Mouse (Mus musculus) heart, embryonic 11.5 days (tissue): Measurements from ENCODE around the gene Stk24. TPM values are rescaled to one million over a fixed set of nuclear protein-coding genes. Genes with fewer than 3 reads are reported as not detected.

Source experiments
- ATAC-seq: fragments of 200-750 bp; cut with Nextera tagmentation; replicated peaks from 2 replicates; pipeline ENCODE4 v1.8.0; 2017; ENCODE audit warnings: moderate library complexity; ENCODE audit not compliant: insufficient number of reproducible peaks, low FRiP score, low TSS enrichment
- H3K27ac ChIP-seq: fragments of 300-500 bp; sonication (generic); 2 replicates; pipeline ENCODE4 v1.5.1; 2014; ENCODE audit warnings: mild to moderate bottlenecking, low read depth, low read length
- H3K27me3 ChIP-seq: fragments of 300-500 bp; sonication (generic); 2 replicates; pipeline ENCODE4 v1.6.1; 2014; ENCODE audit warnings: mild to moderate bottlenecking, low read length, mixed read lengths; ENCODE audit not compliant: control insufficient read depth, insufficient read depth
- H3K36me3 ChIP-seq: fragments of 300-500 bp; sonication (generic); 2 replicates; pipeline ENCODE4 v1.6.1; 2014; ENCODE audit warnings: mild to moderate bottlenecking, low read length, moderate library complexity, mixed read lengths; ENCODE audit not compliant: control insufficient read depth, insufficient read depth
- H3K4me1 ChIP-seq: fragments of 300-500 bp; sonication (generic); 2 replicates; pipeline ENCODE4 v1.6.1; 2014; ENCODE audit warnings: low read length; ENCODE audit not compliant: control insufficient read depth, insufficient read depth
- H3K4me2 ChIP-seq: fragments of 300-500 bp; sonication (generic); 2 replicates; pipeline ENCODE4 v1.6.1; 2014; ENCODE audit warnings: mild to moderate bottlenecking, moderate library complexity
- H3K4me3 ChIP-seq: fragments of 300-500 bp; sonication (generic); 2 replicates; pipeline ENCODE4 v1.5.1; 2014; ENCODE audit warnings: low read depth, low read length
- H3K9ac ChIP-seq: fragments of 300-500 bp; sonication (generic); 2 replicates; pipeline ENCODE4 v1.6.1; 2014; ENCODE audit warnings: mild to moderate bottlenecking, low read depth, low read length, moderate library complexity
- H3K9me3 ChIP-seq: fragments of 300-500 bp; sonication (generic); replicated peaks from 2 replicates; pipeline ENCODE4 v1.6.1; 2016; ENCODE audit warnings: low read length; ENCODE audit not compliant: control insufficient read depth
- WGBS: fragments of 180-500 bp; shearing (Covaris S2); extraction: QIAGEN DNeasy Blood & Tissue Kit; methylation state at CpG from one replicate; pipeline ENCODE4 v1.1.7; 2014; ENCODE audit not compliant: insufficient replicate concordance; 5-methylcytosine and 5-hydroxymethylcytosine counted together
- polyA plus RNA-seq: library from polyadenylated mRNA; unstranded; fragments of >200 nt; fragmentation: Nextera tagmentation; extraction: Ambion mirVana; gene quantifications from 2 replicates; pipeline ENCODE4 v1.2.1, GENCODE M21; 2014

Gene Stk24
- polyA plus RNA-seq, result 37.7 and 38.1 TPM in 2 replicates

GRCm38 (mm10) chr14:121379827-121380145, at the start of gene Stk24:
TSS of gene Stk24 (minus strand) at chr14:121380011.
- Histone ChIP-seq H3K36me3 (no peaks in the 10 kb centered on the region), H3K27ac (peak within 1 kb of the TSS; percentile 94), H3K4me3 (peak within 1 kb of the TSS; percentile 99), H3K4me1 (peaks cover 28% of the 10 kb centered on the region), H3K27me3 (no peaks in the 10 kb centered on the region), H3K9ac (peak within 1 kb of the TSS; percentile 99), H3K4me2 (peak within 1 kb of the TSS; percentile 74), H3K9me3 (no peaks in the 10 kb centered on the region)
- WGBS, result 8% methylated on average over 11 of the region's 11 CpGs
- ATAC-seq, result no peak; the same call in 1 of the 2 replicates

- Histone ChIP-seq H3K9ac (no peak overlapping the region), H3K4me3 (no peak overlapping the region), H3K9me3 (no peaks in the 10 kb centered on the region), H3K4me2 (no peak overlapping the region), H3K4me1 (peaks cover 7% of the 10 kb centered on the region), H3K27me3 (no peaks in the 10 kb centered on the region), H3K36me3 (no peaks in the 10 kb centered on the region), H3K27ac (no peak overlapping the region)
- 81% methylated on average over 4 of the region's 4 CpGs for WGBS
- ATAC-seq, result no peak
Observed at GRCm38 (mm10) chr14:121428148-121428547, 48.3 kb upstream of the Stk24 start.

GRCm38 (mm10) chr14:121426743-121427142, 46.9 kb upstream of the Stk24 start:
- Histone ChIP-seq H3K27me3 (no peaks in the 10 kb centered on the region), H3K4me2 (no peak overlapping the region), H3K27ac (no peak overlapping the region), H3K4me1 (peaks cover 17% of the 10 kb centered on the region), H3K36me3 (no peaks in the 10 kb centered on the region), H3K9ac (no peak overlapping the region), H3K9me3 (no peaks in the 10 kb centered on the region), H3K4me3 (no peak overlapping the region)
- ATAC-seq, result no peak

- Histone ChIP-seq H3K27me3 (no peaks in the 10 kb centered on the region), H3K36me3 (no peaks in the 10 kb centered on the region), H3K4me1 (peaks cover 17% of the 10 kb centered on the region), H3K9me3 (no peaks in the 10 kb centered on the region), H3K9ac (no peak overlapping the region), H3K4me3 (no peak overlapping the region), H3K4me2 (no peak overlapping the region), H3K27ac (no peak overlapping the region)
- ATAC-seq, result no peak
- WGBS, result 79% methylated on average over 7 of the region's 7 CpGs
Observed at GRCm38 (mm10) chr14:121425004-121425793, 45.4 kb upstream of the Stk24 start.

GRCm38 (mm10) chr14:121423341-121423751, 43.5 kb upstream of the Stk24 start:
- 20% methylated on average over 7 of the region's 7 CpGs for WGBS
- Histone ChIP-seq H3K27me3 (no peaks in the 10 kb centered on the region), H3K36me3 (no peaks in the 10 kb centered on the region), H3K9ac (no peak overlapping the region), H3K9me3 (no peaks in the 10 kb centered on the region), H3K4me2 (peak overlapping the region; percentile 42), H3K27ac (peak overlapping the region; percentile 73), H3K4me3 (no peak overlapping the region), H3K4me1 (peaks cover 17% of the 10 kb centered on the region)
- ATAC-seq, result no peak

- Histone ChIP-seq H3K4me2 (peak overlapping the region; percentile 42), H3K36me3 (no peaks in the 10 kb centered on the region), H3K4me1 (peaks cover 17% of the 10 kb centered on the region), H3K9ac (no peak overlapping the region; the same call in 1 of the 2 replicates), H3K27ac (peak overlapping the region; percentile 73), H3K27me3 (no peaks in the 10 kb centered on the region), H3K4me3 (no peak overlapping the region), H3K9me3 (no peaks in the 10 kb centered on the region)
- WGBS, result 21% methylated on average over 4 of the region's 4 CpGs
- peak; percentile 87 for ATAC-seq
Observed at GRCm38 (mm10) chr14:121422664-121423340, 43.0 kb upstream of the Stk24 start.

- Histone ChIP-seq H3K27me3 (no peaks in the 10 kb centered on the region), H3K9me3 (no peaks in the 10 kb centered on the region), H3K4me1 (peaks cover 17% of the 10 kb centered on the region), H3K4me3 (no peak overlapping the region), H3K4me2 (peak overlapping the region; percentile 39), H3K36me3 (no peaks in the 10 kb centered on the region), H3K9ac (no peak overlapping the region), H3K27ac (peak overlapping the region; percentile 73)
- no peak; the same call in 1 of the 2 replicates for ATAC-seq
- WGBS, result 77% methylated on average over 4 of the region's 4 CpGs
Observed at GRCm38 (mm10) chr14:121422000-121422399, 42.2 kb upstream of the Stk24 start.

GRCm38 (mm10) chr14:121417594-121417993, 37.8 kb upstream of the Stk24 start:
- Histone ChIP-seq H3K27me3 (no peaks in the 10 kb centered on the region), H3K4me3 (no peak overlapping the region), H3K27ac (no peak overlapping the region), H3K4me2 (no peak overlapping the region), H3K9me3 (no peaks in the 10 kb centered on the region), H3K4me1 (peaks cover 6% of the 10 kb centered on the region), H3K9ac (no peak overlapping the region), H3K36me3 (no peaks in the 10 kb centered on the region)
- WGBS, result 88% methylated on average over 5 of the region's 5 CpGs
- no peak for ATAC-seq
